Mouse (Mus musculus) cerebellum, adult 2 months (tissue): ENCODE results near the gene Tstd3.

Experiments used
- CTCF ChIP-seq: fragments of 200-500 bp; IDR thresholded peaks from 2 replicates; pipeline ENCODE4 v1.5.1; 2011; ENCODE audit warnings: low read depth, mild to moderate bottlenecking, control low read depth, low read length, moderate library complexity, borderline replicate concordance; ENCODE audit not compliant: insufficient read depth
- POLR2A ChIP-seq: fragments of 200-500 bp; IDR thresholded peaks from 2 replicates; pipeline ENCODE4 v1.6.1; 2011; ENCODE audit warnings: low read length, control low read depth, borderline replicate concordance; ENCODE audit not compliant: insufficient read depth

- TF ChIP-seq CTCF, result no peak
- TF ChIP-seq POLR2A, result no peak
Measured at GRCm38 (mm10) chr4:21789836-21790235, 22.8 kb upstream of the Tstd3 start.
